Mouse (Mus musculus): ENCODE data around the gene Pcgf5. TPM values are rescaled to one million over a fixed set of nuclear protein-coding genes. Genes with fewer than 3 reads are reported as not detected.
"Not testable (repeated sequence)": the region's sequence is repeated elsewhere in the genome, so short reads cannot be mapped to it uniquely, and the experiment has no call there.

Gene Pcgf5
- polyA plus RNA-seq, 1 experiment from 2014 or later: 9.2 TPM

DNA sequence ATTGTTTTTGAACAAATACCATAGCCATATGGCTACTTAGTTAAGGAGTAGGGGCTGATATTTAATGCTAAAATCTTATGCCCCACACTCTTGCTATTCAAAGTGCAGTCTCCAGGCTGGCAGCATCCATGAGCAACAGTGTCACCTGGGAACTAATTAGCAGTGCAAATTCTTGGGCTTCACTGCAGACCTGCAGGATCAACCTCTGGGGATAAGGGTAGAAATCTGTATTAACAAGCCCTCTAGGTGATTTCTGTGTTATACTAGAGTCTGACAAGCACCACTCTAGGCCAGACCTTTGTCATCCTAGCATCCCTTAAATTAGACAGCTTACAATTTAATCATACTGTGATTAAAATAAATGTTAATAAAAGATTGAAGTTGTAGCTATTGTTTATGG is 71.8 kb downstream of the Pcgf5 start:
- no peak overlapping the region for H3K27ac ChIP-seq
- no peak overlapping the region for H3K4me3 ChIP-seq (ENCODE audit: inconsistent target)
- peaks cover 6% of the 10 kb centered on the region; the same call in 1 of the 2 replicates for H3K36me3 ChIP-seq (ENCODE audit: inconsistent target)
- peaks cover 29% of the 10 kb centered on the region; the same call in 1 of the 2 replicates for H3K79me2 ChIP-seq (ENCODE audit: inconsistent target)

DNA sequence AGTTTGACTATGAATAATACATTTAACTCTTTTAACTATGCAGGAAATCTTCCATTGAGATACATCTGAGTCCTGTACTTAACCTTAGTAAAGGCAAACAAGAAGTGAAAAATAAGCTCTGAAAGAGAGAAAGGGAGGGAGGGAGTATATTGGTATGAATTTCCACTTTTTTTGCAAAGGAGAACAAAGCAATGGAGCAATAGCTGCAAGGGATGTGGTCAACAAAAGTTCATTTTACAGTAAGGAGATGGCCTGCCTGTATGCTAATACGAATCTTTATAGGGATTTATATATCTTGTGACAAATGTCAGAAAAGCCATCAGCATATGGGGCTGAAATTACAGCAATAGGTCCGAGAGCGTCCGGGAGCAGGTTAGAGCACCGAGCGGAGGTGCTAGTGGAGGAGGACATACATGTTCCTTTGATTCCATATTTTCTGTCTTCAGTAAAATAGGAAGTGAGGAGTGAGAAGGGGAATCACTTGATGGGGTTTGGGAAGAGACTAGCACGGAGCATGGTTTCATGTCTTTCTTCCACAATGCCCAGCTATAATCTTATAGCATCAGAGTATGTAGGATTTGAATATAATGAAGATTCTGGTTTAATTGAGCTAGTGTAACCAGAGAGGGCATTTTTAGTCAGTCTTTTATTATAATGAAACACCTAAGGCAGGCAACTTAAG is 79.2 kb downstream of the Pcgf5 start:
- Histone ChIP-seq H3K27ac (no peak overlapping the region), H3K36me3 (ENCODE audit: inconsistent target) (no peaks in the 10 kb centered on the region), H3K4me3 (ENCODE audit: inconsistent target) (no peak overlapping the region), H3K79me2 (ENCODE audit: inconsistent target) (no peaks in the 10 kb centered on the region; the same call in 1 of the 2 replicates)
- 88% methylated on average over 6 of the region's 7 CpGs for WGBS (ENCODE audit: missing documents)

- H3K79me2 ChIP-seq (ENCODE audit: inconsistent target): no peaks in the 10 kb centered on the region; the same call in 1 of the 2 replicates
- no peak overlapping the region for H3K4me3 ChIP-seq (ENCODE audit: inconsistent target)
- H3K36me3 ChIP-seq (ENCODE audit: inconsistent target): no peaks in the 10 kb centered on the region
- H3K27ac ChIP-seq: no peak overlapping the region
- WGBS (ENCODE audit: missing documents): 97% methylated on average over 4 of the region's 4 CpGs
Observed at GRCm38 (mm10) chr19:36428116-36428515, 80.0 kb downstream of the Pcgf5 start.

DNA sequence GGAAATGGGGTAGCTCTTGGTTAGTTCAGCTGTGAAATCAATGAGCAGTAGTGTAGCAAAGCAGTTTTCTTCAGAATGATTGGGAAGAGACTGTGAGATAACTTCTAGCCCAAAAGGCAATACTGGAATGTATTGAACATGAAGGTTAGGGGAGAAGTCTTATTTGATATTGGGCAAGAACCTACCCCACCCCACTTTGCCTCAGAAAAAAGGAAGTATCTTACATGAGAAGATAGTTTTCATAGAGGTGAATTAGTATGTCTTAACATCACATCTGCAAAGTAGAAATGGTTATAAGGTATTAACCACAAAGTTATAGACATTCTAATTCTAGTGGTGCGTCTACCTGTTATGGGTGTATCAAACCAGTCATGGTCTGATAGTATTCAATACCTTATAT is 81.2 kb downstream of the Pcgf5 start:
- no peaks in the 10 kb centered on the region; the same call in 1 of the 2 replicates for H3K79me2 ChIP-seq (ENCODE audit: inconsistent target)
- no peak overlapping the region for H3K4me3 ChIP-seq (ENCODE audit: inconsistent target)
- no peak overlapping the region for H3K27ac ChIP-seq
- WGBS (ENCODE audit: missing documents): 82% methylated on average over 1 of the region's 1 CpGs
- H3K36me3 ChIP-seq (ENCODE audit: inconsistent target): no peaks in the 10 kb centered on the region

DNA sequence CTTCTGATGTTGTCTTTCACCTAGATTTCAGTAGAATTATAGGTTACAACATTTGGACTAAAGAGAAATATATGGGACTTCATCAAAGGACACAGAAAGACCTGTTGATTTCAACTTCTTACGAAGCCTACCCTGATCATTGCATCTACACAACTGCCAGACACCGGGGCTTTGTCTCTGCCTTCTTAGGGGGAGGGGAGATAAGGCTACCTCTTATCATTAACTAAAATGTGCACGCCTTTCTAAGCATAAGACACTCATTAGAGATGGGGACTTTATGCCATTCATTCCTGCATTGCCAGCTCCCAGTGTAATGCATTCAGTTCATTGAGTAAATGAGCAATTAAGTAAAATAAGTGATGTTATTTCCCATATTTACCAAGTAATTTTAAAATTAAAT is 85.1 kb downstream of the Pcgf5 start:
- Histone ChIP-seq H3K36me3 (ENCODE audit: inconsistent target) (peaks cover 3% of the 10 kb centered on the region; the same call in 1 of the 2 replicates), H3K27ac (no peak overlapping the region), H3K4me3 (ENCODE audit: inconsistent target) (no peak overlapping the region), H3K79me2 (ENCODE audit: inconsistent target) (no peaks in the 10 kb centered on the region; the same call in 1 of the 2 replicates)
- WGBS (ENCODE audit: missing documents): 96% methylated on average over 3 of the region's 3 CpGs

DNA sequence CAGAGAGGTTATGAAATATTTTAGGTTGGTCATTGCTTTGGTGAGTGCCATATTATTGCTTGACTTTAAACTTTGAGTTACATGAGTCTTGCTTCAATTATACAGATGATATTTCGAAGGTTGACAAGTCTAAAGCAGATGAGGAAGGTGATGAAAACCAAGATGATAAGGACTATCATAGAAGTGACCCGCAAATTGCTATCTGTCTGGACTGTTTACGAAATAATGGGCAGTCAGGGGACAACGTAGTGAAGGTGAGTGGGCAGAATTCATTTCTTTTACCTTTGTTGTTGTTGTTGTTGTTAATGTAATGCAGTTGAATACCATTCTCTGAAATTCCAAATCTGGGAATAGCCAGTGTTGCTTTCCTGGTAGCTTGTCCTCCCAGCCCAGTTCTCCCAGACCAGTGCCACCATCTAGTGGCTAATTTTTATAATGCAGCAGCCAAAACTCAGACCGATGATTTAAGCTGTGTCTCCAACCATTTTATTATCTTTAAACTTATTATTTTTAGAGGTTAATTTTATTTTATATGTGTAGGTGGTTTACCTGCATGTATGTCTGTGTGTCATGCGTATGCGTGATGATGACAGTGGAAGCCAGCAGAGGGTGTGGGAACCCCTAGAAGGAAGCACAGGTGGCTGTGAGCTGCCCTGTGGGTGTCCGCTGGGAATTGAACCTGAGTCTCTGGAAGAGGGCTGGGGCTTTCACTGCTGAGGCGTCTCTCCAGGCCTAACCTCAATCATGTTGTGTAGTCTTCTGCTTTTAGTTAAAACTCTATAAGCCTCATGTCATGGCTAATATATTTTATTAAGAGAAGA is 92.0 kb downstream of the Pcgf5 start:
- Histone ChIP-seq H3K36me3 (ENCODE audit: inconsistent target) (peaks cover 13% of the 10 kb centered on the region; the same call in 1 of the 2 replicates), H3K4me3 (ENCODE audit: inconsistent target) (no peak overlapping the region), H3K79me2 (ENCODE audit: inconsistent target) (no peaks in the 10 kb centered on the region), H3K27ac (no peak overlapping the region)
- 75% methylated on average over 9 of the region's 9 CpGs for WGBS (ENCODE audit: missing documents)

DNA sequence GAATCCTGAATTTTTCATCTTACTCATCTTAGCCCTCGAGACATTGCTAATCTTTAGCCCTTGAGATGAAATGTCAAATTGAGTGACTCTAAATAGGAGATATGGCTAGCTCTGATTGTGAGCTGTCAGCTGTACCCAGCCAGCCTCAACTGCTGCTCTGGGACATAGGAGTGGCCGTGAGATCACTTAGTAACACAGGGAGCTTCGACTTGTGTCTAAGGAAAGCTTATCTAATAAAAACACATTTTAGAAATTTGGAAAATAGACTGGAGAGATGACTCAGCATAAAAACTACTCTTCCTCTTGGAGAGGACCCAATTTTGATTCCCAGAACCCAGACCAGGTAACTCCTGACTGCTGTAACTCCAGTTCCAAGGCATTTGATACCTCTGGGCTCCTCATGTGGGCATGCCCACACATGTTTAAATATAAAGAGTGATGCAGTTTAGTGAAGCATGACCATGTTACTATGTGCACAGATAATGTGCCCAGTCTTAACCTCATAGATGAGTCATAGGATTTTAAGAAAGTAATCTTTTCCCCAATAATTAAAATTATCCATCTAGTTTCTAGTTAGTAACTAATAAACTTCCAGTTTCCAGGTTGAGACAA is 103.0 kb downstream of the Pcgf5 start:
- WGBS (ENCODE audit: missing documents): 74% methylated on average over 3 of the region's 3 CpGs
- H3K36me3 ChIP-seq (ENCODE audit: inconsistent target): peaks cover 34% of the 10 kb centered on the region; the same call in 1 of the 2 replicates

GRCm38 (mm10) chr19:36451731-36452130 is 103.6 kb downstream of the Pcgf5 start:
- H3K4me3 ChIP-seq (ENCODE audit: inconsistent target): no peak overlapping the region
- H3K79me2 ChIP-seq (ENCODE audit: inconsistent target): no peaks in the 10 kb centered on the region
- H3K36me3 ChIP-seq (ENCODE audit: inconsistent target): peaks cover 28% of the 10 kb centered on the region; the same call in 1 of the 2 replicates
- WGBS (ENCODE audit: missing documents): 44% methylated on average over 5 of the region's 5 CpGs
- H3K27ac ChIP-seq: no peak overlapping the region

More for the DNA sequence above, 103.0 kb downstream of the Pcgf5 start:
- Histone ChIP-seq H3K4me3 (ENCODE audit: inconsistent target) (no peak overlapping the region), H3K79me2 (ENCODE audit: inconsistent target) (no peaks in the 10 kb centered on the region), H3K27ac (no peak overlapping the region)

DNA sequence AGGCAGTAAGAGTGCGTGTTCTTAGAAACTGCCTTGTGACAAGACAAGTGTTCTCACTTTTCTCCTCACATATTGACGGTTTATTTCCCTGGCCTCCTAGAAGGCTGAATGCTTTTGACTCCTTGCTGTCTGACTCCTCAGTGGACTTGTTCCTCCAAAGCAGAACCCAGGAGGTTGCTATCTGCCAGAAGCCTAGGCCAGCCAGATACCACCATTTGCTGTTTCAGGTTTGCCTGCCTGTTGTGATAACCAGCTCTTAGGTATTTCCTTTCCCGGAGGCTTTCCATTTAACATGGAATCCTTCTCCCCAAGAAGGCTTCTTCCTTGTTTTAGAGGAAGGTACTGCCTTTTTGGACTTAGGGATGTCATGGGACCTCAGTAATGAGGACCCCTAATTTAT is 104.1 kb downstream of the Pcgf5 start:
- H3K27ac ChIP-seq; H3K79me2 ChIP-seq (ENCODE audit: inconsistent target); H3K4me3 ChIP-seq (ENCODE audit: inconsistent target): not testable (repeated sequence)
- 82% methylated on average over 3 of the region's 3 CpGs for WGBS (ENCODE audit: missing documents)
- peaks cover 24% of the 10 kb centered on the region; the same call in 1 of the 2 replicates for H3K36me3 ChIP-seq (ENCODE audit: inconsistent target)

DNA sequence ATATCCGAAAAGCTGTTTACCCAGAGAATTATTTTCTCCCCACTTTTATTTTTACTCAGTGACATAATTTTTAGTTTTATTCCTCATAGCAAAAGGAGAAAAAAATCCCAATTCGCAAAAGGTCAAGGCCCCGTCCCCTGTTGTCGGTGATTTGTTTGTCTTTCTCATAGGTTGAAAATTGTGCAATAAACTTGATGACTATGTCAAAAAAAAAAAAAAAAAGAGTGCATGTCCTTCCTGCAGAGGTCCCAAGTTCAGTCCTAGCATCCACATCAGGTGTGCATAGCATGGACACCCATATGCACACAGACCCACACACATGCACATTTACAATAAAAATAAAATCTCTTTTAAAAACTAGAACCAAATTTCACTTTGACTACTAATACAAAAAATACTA is 105.3 kb downstream of the Pcgf5 start:
- Histone ChIP-seq H3K27ac (no peak overlapping the region), H3K4me3 (ENCODE audit: inconsistent target) (no peak overlapping the region), H3K36me3 (ENCODE audit: inconsistent target) (peaks cover 24% of the 10 kb centered on the region; the same call in 1 of the 2 replicates), H3K79me2 (ENCODE audit: inconsistent target) (no peaks in the 10 kb centered on the region)
- WGBS (ENCODE audit: missing documents): 97% methylated on average over 4 of the region's 4 CpGs

GRCm38 (mm10) chr19:36470106-36470505 is 122.0 kb downstream of the Pcgf5 start:
- no peak overlapping the region for H3K27ac ChIP-seq
- H3K79me2 ChIP-seq (ENCODE audit: inconsistent target): no peaks in the 10 kb centered on the region
- no peaks in the 10 kb centered on the region for H3K36me3 ChIP-seq (ENCODE audit: inconsistent target)
- no peak overlapping the region for H3K4me3 ChIP-seq (ENCODE audit: inconsistent target)
- WGBS (ENCODE audit: missing documents): 15% methylated on average over 6 of the region's 6 CpGs

DNA sequence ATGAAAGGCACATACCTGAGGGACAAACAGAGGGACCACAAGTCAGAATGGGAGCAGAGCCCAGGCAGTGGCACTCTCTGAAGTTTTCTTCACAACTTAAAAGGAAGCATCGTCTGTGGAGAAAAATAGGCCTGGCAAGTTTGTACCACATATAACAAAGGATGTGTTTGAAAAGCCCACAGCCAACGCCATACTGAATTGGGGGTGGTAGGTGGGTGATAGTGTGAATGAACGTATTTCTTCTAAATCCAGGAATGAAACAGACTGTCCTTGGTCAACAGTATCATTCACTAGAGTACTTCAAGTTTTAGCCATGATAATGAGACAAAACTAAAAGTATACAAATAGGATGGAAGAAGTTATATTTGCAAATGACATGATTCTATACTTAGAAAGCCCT is 123.2 kb downstream of the Pcgf5 start:
- no peak overlapping the region for H3K4me3 ChIP-seq (ENCODE audit: inconsistent target)
- no peaks in the 10 kb centered on the region for H3K79me2 ChIP-seq (ENCODE audit: inconsistent target)
- 83% methylated on average over 3 of the region's 3 CpGs for WGBS (ENCODE audit: missing documents)
- no peaks in the 10 kb centered on the region for H3K36me3 ChIP-seq (ENCODE audit: inconsistent target)
- no peak overlapping the region for H3K27ac ChIP-seq

DNA sequence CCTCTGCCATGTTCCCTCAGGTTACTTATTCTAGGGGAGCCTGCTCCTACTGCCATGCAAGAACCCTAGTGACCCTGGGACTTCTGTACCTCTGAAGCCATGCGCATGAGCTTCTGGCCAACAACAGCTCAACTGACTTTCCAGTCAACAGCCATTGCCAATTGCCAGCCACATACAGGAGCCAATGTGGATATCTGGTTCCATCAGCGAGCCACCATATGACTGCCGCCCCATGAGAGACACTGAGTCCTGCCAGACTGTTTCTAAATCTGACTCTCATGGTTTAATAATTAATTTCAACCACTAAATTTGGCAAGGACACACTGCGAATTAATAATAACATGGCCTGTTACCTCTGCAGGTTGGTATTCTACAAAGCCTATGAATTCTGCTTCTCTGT is 128.5 kb downstream of the Pcgf5 start:
- no peak overlapping the region for H3K4me3 ChIP-seq (ENCODE audit: inconsistent target)
- H3K79me2 ChIP-seq (ENCODE audit: inconsistent target): no peaks in the 10 kb centered on the region
- no peak overlapping the region for H3K27ac ChIP-seq
- H3K36me3 ChIP-seq (ENCODE audit: inconsistent target): no peaks in the 10 kb centered on the region
- WGBS (ENCODE audit: missing documents): 97% methylated on average over 4 of the region's 4 CpGs

GRCm38 (mm10) chr19:36477151-36477550 is 129.0 kb downstream of the Pcgf5 start:
- Histone ChIP-seq H3K27ac (no peak overlapping the region), H3K4me3 (ENCODE audit: inconsistent target) (no peak overlapping the region), H3K79me2 (ENCODE audit: inconsistent target) (no peaks in the 10 kb centered on the region), H3K36me3 (ENCODE audit: inconsistent target) (no peaks in the 10 kb centered on the region)
- WGBS (ENCODE audit: missing documents): 33% methylated on average over 9 of the region's 9 CpGs

- Histone ChIP-seq H3K4me3 (ENCODE audit: inconsistent target) (no peak overlapping the region), H3K79me2 (ENCODE audit: inconsistent target) (no peaks in the 10 kb centered on the region), H3K27ac (no peak overlapping the region), H3K36me3 (ENCODE audit: inconsistent target) (no peaks in the 10 kb centered on the region)
- WGBS (ENCODE audit: missing documents): 86% methylated on average over 5 of the region's 5 CpGs
Observed at GRCm38 (mm10) chr19:36477684-36478083, 129.6 kb downstream of the Pcgf5 start.
